Mouse (Mus musculus): Measurements from ENCODE around the gene Psmd9. TPM values are rescaled to one million over a fixed set of nuclear protein-coding genes. Genes with fewer than 3 reads are reported as not detected.

Gene Psmd9
- polyA plus RNA-seq, 1 experiment from 2014 or later = 67.6 TPM

DNA sequence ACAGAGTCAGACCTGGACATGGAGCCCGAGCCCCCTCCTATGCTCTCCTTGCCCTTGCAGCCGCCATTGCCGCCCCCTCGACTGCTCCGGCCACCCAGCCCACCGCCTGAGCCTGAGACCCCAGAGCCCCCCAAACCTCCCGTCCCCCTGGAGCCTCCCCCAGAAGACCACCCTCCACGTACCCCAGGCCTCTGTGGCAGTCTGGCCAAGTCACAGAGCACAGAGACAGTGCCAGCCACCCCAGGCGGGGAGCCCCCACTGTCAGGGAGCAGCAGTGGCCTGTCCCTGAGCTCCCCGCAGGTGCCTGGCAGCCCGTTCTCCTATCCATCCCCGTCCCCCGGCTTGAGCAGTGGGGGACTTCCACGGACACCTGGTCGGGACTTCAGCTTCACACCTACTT is 9.3 kb upstream of the Psmd9 start:
- WGBS = 95% methylated on average over 15 of the region's 15 CpGs
- H3K9ac ChIP-seq = no peak overlapping the region
- no peaks in the 10 kb centered on the region for H3K9me3 ChIP-seq
- no peak overlapping the region for H3K27ac ChIP-seq
- no peaks in the 10 kb centered on the region for H3K27me3 ChIP-seq (replicated peaks)
- no peak overlapping the region for H3K4me2 ChIP-seq
- no peaks in the 10 kb centered on the region for H3K4me1 ChIP-seq
- no peak overlapping the region for H3K4me3 ChIP-seq (replicated peaks)
- peaks cover 83% of the 10 kb centered on the region for H3K36me3 ChIP-seq
- no peak for ATAC-seq (ENCODE audit: insufficient read depth, low FRiP score, low read depth)

DNA sequence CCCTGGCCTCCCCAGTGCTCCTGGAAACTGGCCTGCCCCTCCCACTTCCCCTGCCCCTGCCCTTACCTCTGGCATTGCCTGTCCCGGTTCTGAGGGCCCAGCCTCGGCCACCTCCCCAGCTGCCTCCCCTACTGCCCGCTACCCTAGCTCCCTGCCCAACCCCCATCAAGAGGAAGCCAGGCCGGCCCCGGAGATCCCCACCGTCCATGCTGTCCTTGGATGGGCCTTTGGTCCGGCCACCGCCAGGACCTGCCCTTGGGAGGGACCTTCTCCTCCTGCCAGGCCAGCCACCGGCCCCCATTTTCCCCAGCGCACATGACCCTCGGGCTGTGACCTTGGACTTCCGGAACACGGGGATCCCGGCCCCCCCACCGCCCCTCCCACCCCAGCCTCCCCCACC is 8.9 kb upstream of the Psmd9 start:
- 89% methylated on average over 15 of the region's 15 CpGs for WGBS

DNA sequence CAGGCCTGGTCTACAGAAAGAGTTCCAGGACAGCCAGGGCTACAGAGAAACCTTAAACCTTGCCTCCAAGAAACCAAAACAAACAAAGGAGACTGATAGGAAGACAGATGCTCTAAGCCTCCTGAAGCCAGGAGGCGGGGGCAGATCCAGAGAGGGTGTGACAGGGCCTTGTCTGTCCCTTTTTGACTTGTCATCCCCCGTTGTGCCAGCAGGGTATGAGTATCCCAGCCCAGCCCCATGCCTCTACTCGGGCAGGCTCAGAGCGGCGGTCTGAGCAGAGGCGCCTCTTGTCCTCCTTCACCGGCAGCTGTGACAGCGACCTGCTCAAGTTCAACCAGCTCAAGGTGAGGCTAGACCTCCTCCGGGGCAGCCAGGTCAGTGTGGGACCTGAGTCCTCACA is 6.3 kb upstream of the Psmd9 start:
- no peak overlapping the region for H3K4me2 ChIP-seq
- H3K9me3 ChIP-seq = no peaks in the 10 kb centered on the region
- WGBS = 80% methylated on average over 9 of the region's 9 CpGs
- no peaks in the 10 kb centered on the region for H3K4me1 ChIP-seq
- H3K27ac ChIP-seq = no peak overlapping the region
- H3K27me3 ChIP-seq (replicated peaks) = no peaks in the 10 kb centered on the region
- H3K4me3 ChIP-seq (replicated peaks) = no peak overlapping the region
- peaks cover 78% of the 10 kb centered on the region for H3K36me3 ChIP-seq
- H3K9ac ChIP-seq = no peak overlapping the region
- ATAC-seq (ENCODE audit: insufficient read depth, low FRiP score, low read depth) = no peak

More for the DNA sequence above, 8.9 kb upstream of the Psmd9 start:
- Histone ChIP-seq H3K4me1 (no peaks in the 10 kb centered on the region), H3K9ac (no peak overlapping the region), H3K9me3 (no peaks in the 10 kb centered on the region), H3K4me2 (no peak overlapping the region), H3K27ac (no peak overlapping the region), H3K4me3 (replicated peaks) (no peak overlapping the region), H3K27me3 (replicated peaks) (no peaks in the 10 kb centered on the region), H3K36me3 (peaks cover 81% of the 10 kb centered on the region)
- ATAC-seq (ENCODE audit: insufficient read depth, low FRiP score, low read depth) = no peak

DNA sequence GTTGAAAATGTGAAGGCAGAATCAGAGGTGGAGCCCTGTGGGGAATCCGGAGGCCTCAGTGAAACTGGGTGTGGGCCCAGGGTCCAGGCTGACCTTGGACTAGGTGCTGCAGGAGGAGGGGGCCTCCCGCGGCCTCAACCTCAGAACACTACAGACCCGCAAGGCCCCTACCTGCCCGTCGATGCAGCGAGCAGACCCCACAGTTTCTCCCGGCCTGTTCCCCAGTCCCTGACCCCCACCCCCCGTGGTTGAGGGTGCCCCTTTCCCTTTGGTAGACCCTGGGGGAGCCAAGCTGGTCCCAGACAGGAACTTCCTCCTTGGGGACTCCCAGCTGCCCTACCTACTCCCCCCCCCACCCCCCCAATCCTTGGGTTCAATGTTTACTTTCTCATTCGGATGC is 2.8 kb upstream of the Psmd9 start:
- no peak overlapping the region for H3K4me2 ChIP-seq
- peaks cover 43% of the 10 kb centered on the region for H3K36me3 ChIP-seq
- H3K9ac ChIP-seq = no peak overlapping the region
- 78% methylated on average over 10 of the region's 10 CpGs for WGBS
- no peak overlapping the region for H3K27ac ChIP-seq
- H3K4me3 ChIP-seq (replicated peaks) = no peak overlapping the region
- 0 out of 2 replicates have a peak, but pooled peaks cover 3% of the 10 kb centered on the region for H3K4me1 ChIP-seq
- ATAC-seq (ENCODE audit: insufficient read depth, low FRiP score, low read depth) = no peak
- H3K27me3 ChIP-seq (replicated peaks) = no peaks in the 10 kb centered on the region
- H3K9me3 ChIP-seq = no peaks in the 10 kb centered on the region

DNA sequence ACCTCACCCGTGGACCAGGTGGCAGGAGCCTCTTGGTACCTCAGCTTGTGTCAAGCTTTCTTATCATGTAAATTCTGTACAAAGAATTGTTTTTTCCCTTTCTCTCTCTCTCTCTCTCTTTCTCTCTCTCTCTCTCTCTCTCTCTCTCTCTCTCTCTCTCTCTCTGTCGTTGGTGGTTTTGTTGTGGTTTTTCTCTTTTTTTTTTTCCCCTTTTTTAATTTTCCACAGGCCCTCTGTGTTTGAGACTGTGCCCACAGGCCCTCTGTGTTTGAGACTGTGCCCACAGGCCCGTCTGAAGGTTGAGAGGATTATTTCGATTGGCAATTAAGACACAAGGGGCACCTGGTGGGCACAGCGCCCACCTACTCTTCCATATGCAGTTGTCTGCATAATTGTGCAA is 1.6 kb upstream of the Psmd9 start:
- Histone ChIP-seq H3K36me3 (peaks cover 34% of the 10 kb centered on the region), H3K9ac (no peak overlapping the region), H3K4me1 (peaks cover 9% of the 10 kb centered on the region; the same call in 1 of the 2 replicates), H3K27me3 (replicated peaks) (no peaks in the 10 kb centered on the region), H3K27ac (no peak overlapping the region), H3K4me2 (no peak overlapping the region), H3K4me3 (replicated peaks) (no peak overlapping the region), H3K9me3 (no peaks in the 10 kb centered on the region)
- 69% methylated on average over 5 of the region's 5 CpGs for WGBS
- ATAC-seq (ENCODE audit: insufficient read depth, low FRiP score, low read depth) = no peak

DNA sequence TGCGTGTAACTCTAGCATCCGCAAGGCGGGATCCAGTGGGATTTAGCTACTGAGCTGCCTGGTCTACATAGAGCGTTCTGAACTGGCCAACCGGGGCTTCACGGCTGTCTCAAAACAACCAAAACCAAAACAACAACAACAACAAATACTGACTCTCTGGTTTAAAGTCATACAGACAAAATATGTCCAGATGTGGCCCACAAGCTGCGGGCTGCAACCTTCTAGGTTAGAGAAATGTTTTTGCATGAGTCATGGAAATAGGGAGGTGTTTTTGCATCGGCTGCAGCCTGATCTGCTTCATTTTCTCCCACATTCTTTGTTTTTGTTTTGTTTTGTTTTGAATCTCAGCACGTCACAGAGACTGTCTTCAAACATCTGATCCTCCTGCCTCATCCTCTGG is 1.2 kb downstream of the Psmd9 start:
- no peak overlapping the region for H3K4me3 ChIP-seq (replicated peaks)
- no peaks in the 10 kb centered on the region for H3K9me3 ChIP-seq
- H3K4me1 ChIP-seq = peaks cover 9% of the 10 kb centered on the region; the same call in 1 of the 2 replicates
- ATAC-seq (ENCODE audit: insufficient read depth, low FRiP score, low read depth) = no peak
- no peak overlapping the region for H3K9ac ChIP-seq
- no peak overlapping the region for H3K4me2 ChIP-seq
- no peaks in the 10 kb centered on the region for H3K27me3 ChIP-seq (replicated peaks)
- no peak overlapping the region for H3K27ac ChIP-seq
- WGBS = 77% methylated on average over 9 of the region's 9 CpGs
- H3K36me3 ChIP-seq = peaks cover 13% of the 10 kb centered on the region

DNA sequence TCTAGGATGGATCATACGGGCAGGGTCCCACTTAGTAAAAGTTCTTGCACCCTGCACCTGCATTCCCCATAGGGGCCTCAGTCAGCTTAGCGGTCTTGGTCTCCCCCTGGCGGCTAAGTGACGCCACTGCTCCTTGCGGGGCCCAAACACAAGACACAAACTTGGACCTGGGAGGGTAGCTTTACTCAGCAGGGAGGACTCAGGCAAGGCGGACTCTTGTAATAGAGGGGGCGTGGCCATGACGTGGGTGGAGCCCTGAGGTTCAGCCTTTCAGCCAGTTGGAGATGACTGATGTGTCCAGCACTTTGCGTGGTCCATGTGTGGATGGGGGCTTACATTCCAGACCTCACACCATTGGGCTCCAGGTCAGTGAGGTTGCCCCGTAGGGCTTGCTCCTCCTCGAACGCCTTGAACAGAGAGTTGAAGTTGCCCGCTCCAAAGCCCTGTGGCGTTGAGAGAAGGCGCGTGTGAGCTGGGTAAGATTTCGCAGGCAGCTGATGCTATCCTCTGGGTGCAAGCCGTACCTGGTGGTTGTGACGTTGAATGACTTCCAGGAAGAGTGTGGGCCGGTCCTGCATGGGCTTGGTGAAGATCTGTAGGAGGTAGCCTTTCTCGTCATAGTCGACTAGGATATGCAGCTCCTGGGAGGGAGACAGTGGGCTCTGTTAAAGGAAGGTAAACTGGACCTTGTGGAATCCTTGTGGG is 2.6 kb downstream of the Psmd9 start:
- peak overlapping the region; percentile 63 for H3K4me2 ChIP-seq
- no peaks in the 10 kb centered on the region for H3K27me3 ChIP-seq (replicated peaks)
- peak overlapping the region; percentile 28 for H3K4me3 ChIP-seq (replicated peaks)
- 10% methylated on average over 22 of the region's 22 CpGs for WGBS
- no peak overlapping the region for H3K9ac ChIP-seq
- peak; percentile 88 for ATAC-seq (ENCODE audit: insufficient read depth, low FRiP score, low read depth)
- peaks cover 2% of the 10 kb centered on the region; the same call in 1 of the 2 replicates for H3K36me3 ChIP-seq
- H3K27ac ChIP-seq = no peak overlapping the region
- peaks cover 9% of the 10 kb centered on the region; the same call in 1 of the 2 replicates for H3K4me1 ChIP-seq
- H3K9me3 ChIP-seq = no peaks in the 10 kb centered on the region

DNA sequence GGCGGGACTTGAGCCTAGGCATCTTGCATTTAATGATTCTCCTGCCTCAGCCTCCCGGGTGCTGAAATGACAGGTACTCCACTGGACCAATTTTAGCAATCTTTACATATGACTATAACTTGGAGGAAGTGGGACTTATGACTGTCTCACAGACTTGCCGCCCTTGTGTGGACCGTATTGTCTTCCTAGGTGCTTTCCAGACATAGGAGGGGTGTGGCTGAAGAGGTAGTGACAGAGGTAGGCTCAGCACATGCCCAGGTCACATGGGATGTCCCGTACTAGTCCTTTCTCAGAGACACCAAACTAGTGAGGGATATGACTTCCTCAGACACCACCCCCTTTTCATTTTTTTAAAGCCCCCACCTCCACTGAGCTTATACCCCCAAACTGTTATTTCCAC is 9.6 kb downstream of the Psmd9 start:
- ATAC-seq (ENCODE audit: insufficient read depth, low FRiP score, low read depth) = no peak
- Histone ChIP-seq H3K4me3 (replicated peaks) (no peak overlapping the region), H3K9ac (no peak overlapping the region), H3K36me3 (no peaks in the 10 kb centered on the region), H3K4me1 (no peaks in the 10 kb centered on the region), H3K27me3 (replicated peaks) (no peaks in the 10 kb centered on the region), H3K4me2 (no peak overlapping the region), H3K27ac (no peak overlapping the region), H3K9me3 (no peaks in the 10 kb centered on the region)
- WGBS = 86% methylated on average over 5 of the region's 5 CpGs

DNA sequence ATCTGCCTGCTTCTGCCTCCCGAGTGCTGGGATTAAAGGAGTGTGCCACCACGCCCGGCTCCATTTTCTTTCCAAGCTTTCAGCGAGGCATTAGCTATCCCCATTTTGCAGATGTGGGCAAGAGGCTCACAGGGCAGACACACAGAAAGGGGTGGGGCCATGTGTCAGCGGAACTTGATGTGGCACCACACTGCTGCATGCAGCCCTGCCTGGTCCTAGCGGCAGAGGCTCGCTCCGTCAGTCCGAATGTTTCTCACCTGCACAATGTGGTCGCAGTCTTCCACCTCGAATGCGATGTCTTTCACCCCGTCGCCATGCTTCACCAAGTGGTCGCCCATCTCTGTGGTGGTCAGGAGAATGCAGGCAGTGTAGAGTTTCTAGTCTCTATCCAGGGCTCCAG is 11.2 kb downstream of the Psmd9 start:
- no peak for ATAC-seq (ENCODE audit: insufficient read depth, low FRiP score, low read depth)
- WGBS = 91% methylated on average over 15 of the region's 15 CpGs

DNA sequence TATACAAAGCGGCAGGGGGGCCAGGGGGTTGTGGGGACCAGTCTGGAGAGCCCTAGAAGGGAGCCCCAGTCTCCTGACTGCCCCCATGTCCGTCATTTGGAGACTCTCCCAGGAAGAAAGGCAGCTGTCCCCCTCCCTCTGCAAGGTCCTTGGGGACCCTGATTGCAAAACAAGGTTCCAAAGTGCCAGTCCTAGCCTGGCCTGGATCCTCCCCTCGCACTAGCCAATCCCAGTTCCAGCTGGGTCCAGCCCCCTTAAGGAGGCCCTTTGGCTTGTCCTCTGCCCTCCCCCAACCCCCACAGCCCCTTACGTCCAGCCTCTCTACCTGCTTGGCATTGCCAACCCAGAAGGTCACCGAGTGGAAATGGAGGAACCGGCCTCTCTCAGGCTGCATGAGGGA is 12.3 kb downstream of the Psmd9 start:
- Histone ChIP-seq H3K4me1 (no peaks in the 10 kb centered on the region), H3K27ac (no peak overlapping the region), H3K36me3 (no peaks in the 10 kb centered on the region), H3K9ac (no peak overlapping the region), H3K4me3 (replicated peaks) (no peak overlapping the region), H3K27me3 (replicated peaks) (no peaks in the 10 kb centered on the region), H3K9me3 (no peaks in the 10 kb centered on the region), H3K4me2 (no peak overlapping the region)
- ATAC-seq (ENCODE audit: insufficient read depth, low FRiP score, low read depth) = peak; percentile 39; the same call in 1 of the 2 replicates
- WGBS = 77% methylated on average over 6 of the region's 6 CpGs

More for the DNA sequence above, 11.2 kb downstream of the Psmd9 start:
- Histone ChIP-seq H3K9ac (no peak overlapping the region), H3K4me1 (no peaks in the 10 kb centered on the region), H3K27me3 (replicated peaks) (no peaks in the 10 kb centered on the region), H3K4me3 (replicated peaks) (no peak overlapping the region), H3K4me2 (no peak overlapping the region), H3K27ac (no peak overlapping the region), H3K36me3 (no peaks in the 10 kb centered on the region), H3K9me3 (no peaks in the 10 kb centered on the region)

DNA sequence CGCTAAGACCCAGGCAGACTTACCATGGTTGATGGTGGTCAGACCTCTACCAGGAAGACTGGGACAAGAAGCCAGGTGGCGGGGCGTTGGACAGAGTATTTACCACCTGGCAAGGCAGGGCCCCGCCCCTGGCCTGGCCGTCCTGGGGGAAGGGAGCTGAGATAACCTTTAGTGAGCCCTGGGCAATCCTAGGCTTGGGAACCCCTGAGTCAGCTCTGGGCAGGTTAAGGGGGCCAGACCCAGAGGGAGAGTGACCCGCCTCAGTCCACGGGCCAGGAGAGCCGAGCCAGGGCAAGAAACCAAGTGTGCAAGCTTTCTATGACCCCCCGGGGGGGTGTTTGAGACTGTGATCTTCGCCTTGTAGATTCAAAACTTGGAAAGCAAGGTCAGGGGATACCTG is 13.4 kb downstream of the Psmd9 start, which contains the start of gene Hpd:
Hpd (minus strand) TSS at position 77 of the 400 bp plus-strand sequence.
- no peak within 1 kb of the TSS for H3K27ac ChIP-seq
- H3K4me1 ChIP-seq = no peaks in the 10 kb centered on the region
- no peaks in the 10 kb centered on the region for H3K9me3 ChIP-seq
- no peak for ATAC-seq (ENCODE audit: insufficient read depth, low FRiP score, low read depth)
- 71% methylated on average over 10 of the region's 10 CpGs for WGBS
- no peak within 1 kb of the TSS for H3K4me2 ChIP-seq
- H3K36me3 ChIP-seq = no peaks in the 10 kb centered on the region
- H3K27me3 ChIP-seq (replicated peaks) = no peaks in the 10 kb centered on the region
- no peak within 1 kb of the TSS for H3K4me3 ChIP-seq (replicated peaks)
- H3K9ac ChIP-seq = no peak within 1 kb of the TSS

DNA sequence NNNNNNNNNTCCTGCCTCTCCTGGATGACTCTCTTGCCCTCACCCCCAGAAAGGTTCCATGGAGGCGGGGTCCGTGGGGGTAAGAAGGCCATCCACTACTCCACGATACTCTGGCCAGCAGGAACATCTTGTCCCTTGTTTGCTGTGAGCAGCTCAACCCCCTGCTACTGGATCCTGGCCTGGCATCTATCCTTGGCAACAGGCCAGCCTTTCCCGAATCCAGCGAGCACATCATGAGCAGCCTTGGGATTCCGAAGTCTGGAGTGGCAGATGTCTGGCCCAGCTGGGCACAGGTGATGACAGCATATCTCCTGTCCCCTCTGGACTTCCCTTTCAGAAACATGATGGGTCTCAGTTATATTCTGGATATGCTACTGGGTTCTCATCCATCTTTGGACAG is 16.8 kb downstream of the Psmd9 start:
- H3K9me3 ChIP-seq = no peaks in the 10 kb centered on the region
- H3K9ac ChIP-seq = no peak overlapping the region
- no peak overlapping the region for H3K4me2 ChIP-seq
- H3K27ac ChIP-seq = no peak overlapping the region
- no peak overlapping the region for H3K4me3 ChIP-seq (replicated peaks)
- no peaks in the 10 kb centered on the region for H3K27me3 ChIP-seq (replicated peaks)
- WGBS = 75% methylated on average over 6 of the region's 6 CpGs
- no peak for ATAC-seq (ENCODE audit: insufficient read depth, low FRiP score, low read depth)
- H3K4me1 ChIP-seq = no peaks in the 10 kb centered on the region
- H3K36me3 ChIP-seq = no peaks in the 10 kb centered on the region

DNA sequence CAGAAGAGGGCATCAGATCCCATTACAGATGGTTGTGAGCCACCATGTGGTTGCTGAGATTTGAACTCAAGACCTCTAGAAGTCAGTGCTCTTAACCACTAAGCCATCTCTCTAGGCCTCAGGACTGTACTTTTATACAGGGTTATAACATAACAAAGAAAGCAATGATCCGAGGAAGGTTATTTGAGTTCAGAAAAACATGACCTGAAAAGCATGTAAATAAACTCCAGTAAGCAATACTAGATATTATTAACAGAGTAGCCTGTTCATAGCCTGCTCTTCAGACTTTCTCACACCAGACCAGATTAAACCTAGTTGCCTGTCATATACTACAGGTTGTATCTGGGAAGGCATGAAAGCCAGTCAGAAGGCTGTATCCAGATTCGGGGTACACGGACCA is 18.1 kb downstream of the Psmd9 start:
- Histone ChIP-seq H3K9me3 (no peaks in the 10 kb centered on the region), H3K4me3 (replicated peaks) (no peak overlapping the region), H3K4me2 (no peak overlapping the region), H3K27ac (no peak overlapping the region), H3K27me3 (replicated peaks) (no peaks in the 10 kb centered on the region), H3K9ac (no peak overlapping the region), H3K4me1 (no peaks in the 10 kb centered on the region), H3K36me3 (no peaks in the 10 kb centered on the region)
- no peak for ATAC-seq (ENCODE audit: insufficient read depth, low FRiP score, low read depth)
- whole genome bisulfite sequencing = 90% methylated on average over 3 of the region's 3 CpGs
